Mouse (Mus musculus) kidney, embryonic 14.5 days (tissue): ENCODE results near the gene Mrps7. TPM values are rescaled to one million over a fixed set of nuclear protein-coding genes. Genes with fewer than 3 reads are reported as not detected.

Source experiments
- ATAC-seq: fragments of 200-750 bp; cut with Nextera tagmentation; 2 replicates; pipeline ENCODE4 v1.8.0; 2017; ENCODE audit warnings: moderate number of reproducible peaks, mild to moderate bottlenecking, moderate TSS enrichment, moderate library complexity; ENCODE audit not compliant: low FRiP score, low TSS enrichment
- H3K27ac ChIP-seq: fragments of 300-500 bp; sonication (generic); 2 replicates; pipeline ENCODE4 v1.5.1; 2014; ENCODE audit warnings: low read depth, mild to moderate bottlenecking, low read length, moderate library complexity, mixed read lengths
- H3K27me3 ChIP-seq: fragments of 300-500 bp; sonication (generic); 2 replicates; pipeline ENCODE4 v1.6.1; 2014; ENCODE audit warnings: mild to moderate bottlenecking, low read length; ENCODE audit not compliant: control insufficient read depth, insufficient read depth
- H3K36me3 ChIP-seq: fragments of 300-500 bp; sonication (generic); 2 replicates; pipeline ENCODE4 v1.6.1; 2014; ENCODE audit warnings: low read length, mixed read lengths; ENCODE audit not compliant: control insufficient read depth, insufficient read depth
- H3K4me1 ChIP-seq: fragments of 300-500 bp; sonication (generic); 2 replicates; pipeline ENCODE4 v1.6.1; 2014; ENCODE audit warnings: low read length, mixed read lengths; ENCODE audit not compliant: control insufficient read depth, insufficient read depth
- H3K4me2 ChIP-seq: fragments of 300-500 bp; sonication (generic); replicated peaks from 2 replicates; pipeline ENCODE4 v1.6.1; 2014; ENCODE audit warnings: low read depth, mild to moderate bottlenecking, low read length
- H3K4me3 ChIP-seq: fragments of 300-500 bp; sonication (generic); 2 replicates; pipeline ENCODE4 v1.5.1; 2014; ENCODE audit warnings: mild to moderate bottlenecking, low read length
- H3K9ac ChIP-seq: fragments of 300-500 bp; sonication (generic); 2 replicates; pipeline ENCODE4 v1.6.1; 2014; ENCODE audit warnings: low read depth, mild to moderate bottlenecking, low read length, moderate library complexity
- H3K9me3 ChIP-seq: fragments of 300-500 bp; sonication (generic); 2 replicates; pipeline ENCODE4 v1.6.1; 2016; ENCODE audit warnings: low read length; ENCODE audit not compliant: control insufficient read depth
- WGBS: fragments of 180-500 bp; shearing (Covaris S2); extraction: QIAGEN DNeasy Blood & Tissue Kit; methylation state at CpG from one replicate; pipeline ENCODE4 v1.1.7; 2014; 5-methylcytosine and 5-hydroxymethylcytosine counted together
- polyA plus RNA-seq: library from polyadenylated mRNA; unstranded; fragments of >200 nt; fragmentation: Nextera tagmentation; extraction: Ambion mirVana; gene quantifications from 2 replicates; pipeline ENCODE4 v1.2.1, GENCODE M21; 2014

Gene Mrps7
- polyA plus RNA-seq, 1 experiment from 2014 or later = 100 TPM

DNA sequence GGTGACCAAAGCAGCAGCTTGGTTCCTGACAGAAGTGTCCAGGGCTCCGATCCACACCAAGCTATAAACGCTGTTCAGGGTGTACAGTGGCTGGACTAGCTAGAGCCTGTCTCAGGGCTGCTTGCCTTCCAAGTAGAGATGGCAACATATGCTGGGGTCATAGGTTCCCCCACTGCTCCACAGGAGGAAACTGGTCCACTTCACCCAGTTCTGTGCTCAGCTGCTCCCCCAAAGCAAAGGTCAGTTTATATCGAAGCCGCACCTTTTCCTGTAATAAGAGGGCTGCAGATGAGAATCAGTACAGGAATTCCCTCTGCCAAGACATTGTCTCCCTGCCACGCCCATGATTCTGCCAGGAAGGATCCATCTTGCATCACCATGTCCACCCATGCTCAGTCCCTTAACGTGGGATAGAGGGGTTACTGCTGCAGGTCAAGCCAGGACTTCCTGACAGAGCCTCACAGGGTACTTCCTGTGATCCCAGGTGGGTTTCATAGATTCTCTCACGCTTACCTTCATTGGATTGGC is 18.1 kb upstream of the Mrps7 start:
- no peaks in the 10 kb centered on the region for H3K9me3 ChIP-seq
- ATAC-seq = no peak
- no peak overlapping the region for H3K27ac ChIP-seq
- no peaks in the 10 kb centered on the region for H3K27me3 ChIP-seq
- 91% methylated on average over 7 of the region's 7 CpGs for WGBS
- no peaks in the 10 kb centered on the region for H3K4me1 ChIP-seq
- no peak overlapping the region for H3K9ac ChIP-seq
- peaks cover 97% of the 10 kb centered on the region for H3K36me3 ChIP-seq
- no peak overlapping the region for H3K4me2 ChIP-seq
- H3K4me3 ChIP-seq = no peak overlapping the region

DNA sequence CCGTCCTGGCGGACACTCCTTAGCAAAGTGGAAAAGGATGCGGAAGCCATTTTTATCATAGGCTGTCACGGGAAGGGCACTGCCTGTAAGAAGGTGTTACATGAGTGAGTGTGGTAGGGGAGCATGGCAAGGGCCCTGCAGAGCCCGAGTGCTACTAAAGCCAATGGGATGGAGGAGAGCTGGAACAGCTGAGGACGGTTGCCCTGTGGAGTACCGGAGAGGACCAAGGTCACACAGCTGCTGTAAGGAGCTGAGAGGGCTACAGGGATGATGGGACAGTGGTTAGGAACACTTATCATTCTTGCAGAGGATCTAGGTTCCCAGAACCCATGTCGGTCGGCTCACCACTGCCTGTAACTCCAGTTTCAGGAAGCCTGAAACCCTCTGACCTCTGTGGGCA is 17.3 kb upstream of the Mrps7 start:
- H3K9me3 ChIP-seq = no peaks in the 10 kb centered on the region
- no peak for ATAC-seq
- no peak overlapping the region for H3K27ac ChIP-seq
- peaks cover 97% of the 10 kb centered on the region for H3K36me3 ChIP-seq
- no peak overlapping the region for H3K4me2 ChIP-seq
- H3K27me3 ChIP-seq = no peaks in the 10 kb centered on the region
- no peak overlapping the region for H3K4me3 ChIP-seq
- no peaks in the 10 kb centered on the region for H3K4me1 ChIP-seq
- 88% methylated on average over 9 of the region's 9 CpGs for WGBS
- no peak overlapping the region for H3K9ac ChIP-seq

DNA sequence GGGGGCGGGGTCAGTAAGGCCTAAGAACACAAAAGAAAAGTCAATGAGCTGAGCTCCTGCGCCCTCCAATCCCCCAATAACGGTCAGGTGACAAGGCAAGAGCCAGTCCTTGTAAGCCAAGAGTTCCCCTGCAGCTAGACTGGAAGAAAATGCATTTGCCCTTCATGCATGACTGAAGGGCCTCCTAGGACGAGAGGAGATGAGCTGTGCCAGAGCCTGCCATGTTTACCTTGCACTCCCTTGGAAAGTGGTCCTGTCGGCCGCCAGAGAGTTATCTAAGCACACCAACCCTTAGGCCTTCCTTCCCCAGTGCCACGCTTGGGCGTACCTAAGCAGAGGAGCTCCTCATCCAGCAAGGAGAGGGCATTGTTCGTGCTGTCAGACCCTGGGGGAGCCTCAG is 15.7 kb upstream of the Mrps7 start:
- Histone ChIP-seq H3K4me1 (no peaks in the 10 kb centered on the region), H3K36me3 (peaks cover 97% of the 10 kb centered on the region), H3K27ac (no peak overlapping the region), H3K4me2 (no peak overlapping the region), H3K9me3 (no peaks in the 10 kb centered on the region), H3K9ac (no peak overlapping the region), H3K27me3 (no peaks in the 10 kb centered on the region), H3K4me3 (no peak overlapping the region)
- peak; percentile 34; the same call in 1 of the 2 replicates for ATAC-seq
- WGBS = 78% methylated on average over 9 of the region's 9 CpGs

DNA sequence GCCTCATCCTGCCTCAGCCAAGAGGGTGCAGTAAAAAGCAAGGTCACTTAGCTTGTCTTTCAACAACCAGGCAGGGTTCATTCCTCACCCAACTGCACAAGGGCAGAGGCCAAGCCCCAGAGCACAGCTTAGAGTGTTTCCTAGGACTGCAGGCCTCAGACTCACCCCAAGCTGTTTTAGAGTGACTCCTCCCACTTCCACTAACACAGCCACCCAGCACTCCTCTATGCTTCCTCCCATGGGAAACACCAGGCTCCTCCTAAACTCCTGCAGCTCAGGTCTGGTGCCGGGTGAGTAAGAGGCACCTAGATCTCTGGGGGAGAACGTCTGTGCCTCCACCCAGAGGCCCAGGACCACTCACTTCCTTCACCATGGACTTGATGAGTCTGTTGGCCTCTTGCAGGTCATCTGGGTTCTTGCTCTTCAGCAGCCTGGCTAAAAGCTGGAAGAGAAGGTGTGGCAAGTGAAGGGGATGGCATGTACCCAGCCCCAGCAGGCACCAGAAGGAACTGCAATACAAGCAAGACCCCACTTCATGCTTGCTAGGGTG is 13.1 kb upstream of the Mrps7 start:
- H3K4me2 ChIP-seq = no peak overlapping the region
- H3K9ac ChIP-seq = no peak overlapping the region
- no peaks in the 10 kb centered on the region for H3K27me3 ChIP-seq
- WGBS = 83% methylated on average over 2 of the region's 2 CpGs
- H3K9me3 ChIP-seq = no peaks in the 10 kb centered on the region
- H3K36me3 ChIP-seq = peaks cover 92% of the 10 kb centered on the region
- H3K4me1 ChIP-seq = no peaks in the 10 kb centered on the region
- no peak overlapping the region for H3K27ac ChIP-seq
- no peak for ATAC-seq
- no peak overlapping the region for H3K4me3 ChIP-seq

DNA sequence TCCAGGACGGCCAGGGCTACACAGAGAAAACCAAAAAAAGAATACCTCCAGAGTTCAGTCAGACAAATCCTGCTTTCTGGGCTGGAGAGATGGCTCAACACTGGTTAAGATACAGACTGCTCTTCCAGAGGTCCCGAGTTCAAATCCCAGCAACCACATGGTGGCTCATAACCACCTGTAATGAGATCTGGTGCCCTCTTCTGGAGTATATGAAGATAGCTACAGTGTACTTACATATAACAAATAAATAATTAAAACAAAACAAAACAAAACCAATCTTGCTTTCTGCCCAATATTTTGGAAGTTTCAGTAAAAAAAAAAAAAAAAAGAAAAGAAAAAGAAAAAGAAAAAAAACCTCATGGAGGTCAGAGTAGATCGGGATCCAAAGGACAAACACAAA is 8.5 kb upstream of the Mrps7 start:
- ATAC-seq = no peak
- no peak overlapping the region for H3K4me2 ChIP-seq
- no peaks in the 10 kb centered on the region for H3K4me1 ChIP-seq
- H3K4me3 ChIP-seq = no peak overlapping the region
- H3K27me3 ChIP-seq = no peaks in the 10 kb centered on the region
- peaks cover 73% of the 10 kb centered on the region for H3K36me3 ChIP-seq
- H3K9ac ChIP-seq = no peak overlapping the region
- no peak overlapping the region for H3K27ac ChIP-seq
- 97% methylated on average over 3 of the region's 3 CpGs for WGBS
- H3K9me3 ChIP-seq = no peaks in the 10 kb centered on the region

DNA sequence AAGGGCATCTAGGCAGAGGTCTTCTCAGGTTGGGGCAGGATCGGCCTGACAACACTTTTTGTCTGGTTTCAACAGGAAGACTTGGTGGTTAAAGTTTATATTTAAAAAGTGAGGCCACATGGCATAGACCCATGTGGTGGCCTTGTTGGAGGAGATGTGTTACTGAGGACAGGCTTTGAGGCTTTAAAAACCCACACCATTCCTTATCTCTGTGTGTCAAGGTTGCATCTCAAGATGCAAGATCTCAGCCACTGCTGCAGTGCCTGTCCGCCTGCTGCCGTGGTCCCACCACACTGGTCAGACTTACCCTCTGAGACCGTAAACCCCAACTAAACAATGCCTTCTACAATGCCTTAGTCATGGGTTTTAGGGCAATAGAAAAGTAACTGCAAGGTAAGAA is 5.4 kb upstream of the Mrps7 start:
- no peak overlapping the region for H3K4me2 ChIP-seq
- no peak for ATAC-seq
- H3K27ac ChIP-seq = no peak overlapping the region
- H3K36me3 ChIP-seq = peaks cover 42% of the 10 kb centered on the region
- H3K4me1 ChIP-seq = peaks cover 10% of the 10 kb centered on the region
- no peaks in the 10 kb centered on the region for H3K9me3 ChIP-seq
- H3K9ac ChIP-seq = no peak overlapping the region
- H3K4me3 ChIP-seq = no peak overlapping the region
- WGBS = 95% methylated on average over 4 of the region's 4 CpGs
- no peaks in the 10 kb centered on the region for H3K27me3 ChIP-seq

DNA sequence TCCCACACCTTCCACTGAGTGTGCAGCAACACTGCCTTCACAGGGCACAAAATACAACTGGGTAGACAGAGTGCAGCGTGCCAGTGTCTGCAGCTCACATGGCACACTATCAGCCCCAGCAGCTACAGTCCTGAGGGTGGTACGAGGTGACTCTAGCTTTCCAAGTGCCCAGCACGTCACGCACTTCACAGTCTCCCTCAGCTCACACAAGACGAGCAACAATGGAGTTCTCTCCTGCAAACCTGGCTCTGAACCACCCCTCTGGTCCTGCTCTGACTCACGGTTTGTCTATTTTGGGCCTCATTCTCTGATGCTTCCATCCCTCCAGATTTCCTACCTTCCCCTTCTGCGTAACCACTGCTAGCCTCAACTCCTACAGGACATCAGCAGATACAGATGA is 4.0 kb upstream of the Mrps7 start:
- WGBS = 94% methylated on average over 7 of the region's 7 CpGs
- H3K36me3 ChIP-seq = peaks cover 29% of the 10 kb centered on the region
- no peak overlapping the region for H3K4me3 ChIP-seq
- no peak for ATAC-seq
- no peak overlapping the region for H3K9ac ChIP-seq
- no peaks in the 10 kb centered on the region for H3K27me3 ChIP-seq
- no peaks in the 10 kb centered on the region for H3K9me3 ChIP-seq
- H3K4me1 ChIP-seq = peaks cover 13% of the 10 kb centered on the region
- no peak overlapping the region for H3K27ac ChIP-seq
- no peak overlapping the region for H3K4me2 ChIP-seq

DNA sequence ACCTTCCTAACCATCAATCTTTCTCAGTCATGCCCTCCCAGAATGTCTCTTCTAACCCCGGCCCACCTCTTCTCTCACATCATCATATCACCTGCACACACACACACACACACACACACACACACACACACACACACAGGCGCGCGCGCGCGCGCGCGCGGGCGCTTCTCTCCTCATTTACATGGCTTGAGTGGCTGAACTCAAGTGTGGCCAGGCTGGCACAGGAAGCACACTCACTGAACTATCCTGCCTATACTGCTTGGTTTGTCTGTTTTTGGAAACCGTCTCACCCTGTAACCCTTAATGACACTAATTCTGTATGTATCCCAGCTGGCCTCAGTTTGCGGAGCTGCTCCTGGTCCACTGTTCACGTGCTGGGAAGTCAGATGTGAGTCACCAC is 3.0 kb upstream of the Mrps7 start:
- Histone ChIP-seq H3K9me3 (no peaks in the 10 kb centered on the region), H3K27ac (no peak overlapping the region), H3K9ac (no peak overlapping the region), H3K4me2 (no peak overlapping the region), H3K36me3 (peaks cover 26% of the 10 kb centered on the region), H3K4me1 (peaks cover 19% of the 10 kb centered on the region), H3K4me3 (no peak overlapping the region), H3K27me3 (no peaks in the 10 kb centered on the region)
- no peak for ATAC-seq
- WGBS = 84% methylated on average over 15 of the region's 15 CpGs

DNA sequence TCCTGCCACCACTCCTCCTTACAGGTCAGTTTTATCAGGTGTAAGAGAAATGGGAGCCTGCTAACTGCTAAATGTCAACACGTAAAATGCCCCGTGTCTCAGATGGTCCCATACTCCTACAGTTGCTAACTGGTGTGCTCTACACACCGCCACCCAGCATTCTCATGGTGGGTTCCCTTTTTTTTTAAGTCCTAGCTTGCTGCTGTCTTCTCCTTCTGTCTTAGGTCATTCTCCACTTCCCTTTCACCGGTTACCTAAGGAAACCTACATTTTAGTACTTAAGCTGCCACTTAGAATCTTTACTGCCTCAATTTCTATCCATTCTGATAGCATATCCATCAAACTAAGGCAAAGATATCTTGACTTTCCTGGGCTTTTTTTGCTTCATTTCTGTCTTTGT is 2.6 kb upstream of the Mrps7 start:
- WGBS = 67% methylated on average over 4 of the region's 4 CpGs
- no peak for ATAC-seq
- H3K4me2 ChIP-seq = no peak overlapping the region

More for the DNA sequence above, 2.6 kb upstream of the Mrps7 start:
- Histone ChIP-seq H3K4me1 (peaks cover 19% of the 10 kb centered on the region), H3K9me3 (no peaks in the 10 kb centered on the region), H3K4me3 (no peak overlapping the region), H3K36me3 (peaks cover 26% of the 10 kb centered on the region), H3K27me3 (no peaks in the 10 kb centered on the region), H3K27ac (no peak overlapping the region), H3K9ac (no peak overlapping the region)
